Mouse (Mus musculus) MEL (cell line): Measurements from ENCODE around the gene Ccl20. TPM values are rescaled to one million over a fixed set of nuclear protein-coding genes. Genes with fewer than 3 reads are reported as not detected.

Source experiments
- DNase-seq: peaks from one replicate; pipeline ENCODE4 v3.0.0; 2011; ENCODE audit warnings: low read depth, low spot score
- H3K27ac ChIP-seq: 2 replicates; pipeline ENCODE4 v1.5.1; 2012; ENCODE audit warnings: low read depth, mild to moderate bottlenecking, control low read depth, low read length, moderate library complexity; ENCODE audit not compliant: control insufficient read depth
- H3K27me3 ChIP-seq, 2 experiments: fragments of 150-350 bp in 1 of 2; sonication (generic) in 1 of 2; 2 replicates each; pipeline ENCODE4 v1.6.1; 2012; ENCODE audit warnings: low read length in 2 of 2, mild to moderate bottlenecking in 2 of 2, improper control_type of control experiment in 1 of 2, moderate library complexity in 1 of 2; ENCODE audit not compliant: insufficient read depth in 2 of 2, control insufficient read depth in 1 of 2
- H3K36me3 ChIP-seq, 2 experiments: 2 replicates each; pipeline ENCODE4 v1.6.1; 2012 to 2014; ENCODE audit warnings: low read length in 2 of 2, improper control_type of control experiment in 1 of 2, inconsistent platforms in 1 of 2, mild to moderate bottlenecking in 1 of 2; ENCODE audit not compliant: insufficient read depth in 2 of 2, control insufficient read depth in 1 of 2
- H3K4me1 ChIP-seq, 2 experiments: fragments of 150-350 bp in 1 of 2; sonication (generic) in 1 of 2; 2 replicates each; pipeline ENCODE4 v1.6.1; 2012; ENCODE audit warnings: low read length in 2 of 2, improper control_type of control experiment in 1 of 2, mild to moderate bottlenecking in 1 of 2; ENCODE audit not compliant: insufficient read depth in 2 of 2, control insufficient read depth in 1 of 2
- H3K4me3 ChIP-seq, 2 experiments: fragments of 150-350 bp in 1 of 2; sonication (generic) in 1 of 2; 2 replicates each; pipeline ENCODE4 v1.5.1; 2012; ENCODE audit warnings: low read depth in 2 of 2, low read length in 2 of 2, mild to moderate bottlenecking in 2 of 2, moderate library complexity in 2 of 2, control low read depth in 1 of 2, improper control_type of control experiment in 1 of 2; ENCODE audit not compliant: control insufficient read depth in 1 of 2, insufficient read depth in 1 of 2
- H3K79me2 ChIP-seq: 2 replicates; pipeline ENCODE4 v1.6.1; 2012; ENCODE audit warnings: mild to moderate bottlenecking, low read length, moderate library complexity; ENCODE audit not compliant: control insufficient read depth, poor library complexity, insufficient read depth
- H3K9ac ChIP-seq: 2 replicates; pipeline ENCODE4 v1.6.1; 2012; ENCODE audit warnings: low read depth, mild to moderate bottlenecking, control low read depth, low read length, moderate library complexity; ENCODE audit not compliant: control insufficient read depth, poor library complexity, severe bottlenecking
- H3K9me3 ChIP-seq: fragments of 150-350 bp; sonication (generic); replicated peaks from 2 replicates; pipeline ENCODE4 v1.6.1; 2012; ENCODE audit warnings: mild to moderate bottlenecking, low read length, improper control_type of control experiment, moderate library complexity; ENCODE audit not compliant: insufficient read depth
- CTCF ChIP-seq, 3 experiments: IDR thresholded peaks in 2 of 3; conservative IDR thresholded peaks in 1 of 3; 2 replicates each; pipeline ENCODE4 v1.5.1; 2011 to 2012; ENCODE audit warnings: low read length in 3 of 3, low read depth in 2 of 3, mild to moderate bottlenecking in 2 of 3, improper control_type of control experiment in 1 of 3, inconsistent platforms in 1 of 3, mixed read lengths in 1 of 3, moderate library complexity in 1 of 3; ENCODE audit not compliant: control insufficient read depth in 1 of 3, insufficient read depth in 1 of 3, poor library complexity in 1 of 3, severe bottlenecking in 1 of 3
- ELF1 ChIP-seq: IDR thresholded peaks from 2 replicates; pipeline ENCODE4 v1.6.1; 2014; ENCODE audit warnings: low read depth, mild to moderate bottlenecking, inconsistent platforms, low read length, improper control_type of control experiment, moderate library complexity
- EP300 ChIP-seq, 2 experiments: IDR thresholded peaks; 2 replicates each; pipeline ENCODE4 v1.6.1; 2011; ENCODE audit warnings: improper control_type of control experiment in 2 of 2, low read length in 2 of 2, low read depth in 1 of 2, mild to moderate bottlenecking in 1 of 2
- ETS1 ChIP-seq: IDR thresholded peaks from 2 replicates; pipeline ENCODE4 v1.6.1; 2012; ENCODE audit warnings: low read depth, mild to moderate bottlenecking, inconsistent platforms, low read length, improper control_type of control experiment, moderate library complexity
- GATA1 ChIP-seq: IDR thresholded peaks from 2 replicates; pipeline ENCODE4 v1.6.1; 2011; ENCODE audit warnings: low read depth, low read length, improper control_type of control experiment
- HCFC1 ChIP-seq: IDR thresholded peaks from 2 replicates; pipeline ENCODE4 v1.6.1; 2012; ENCODE audit warnings: low read depth, mild to moderate bottlenecking, inconsistent platforms, low read length, improper control_type of control experiment, moderate library complexity
- JUND ChIP-seq: IDR thresholded peaks from 2 replicates; pipeline ENCODE4 v1.6.1; 2011; ENCODE audit warnings: low read depth, mild to moderate bottlenecking, improper control_type of control experiment, low read length
- MAFK ChIP-seq: IDR thresholded peaks from 2 replicates; pipeline ENCODE4 v1.6.1; 2011; ENCODE audit warnings: low read depth, mild to moderate bottlenecking, low read length, improper control_type of control experiment, borderline replicate concordance
- MEF2A ChIP-seq: IDR thresholded peaks from 2 replicates; pipeline ENCODE4 v1.6.1; 2014; ENCODE audit warnings: low read depth, mild to moderate bottlenecking, inconsistent platforms, low read length, improper control_type of control experiment; ENCODE audit not compliant: poor library complexity, insufficient replicate concordance, severe bottlenecking; ENCODE audit errors: extremely low read depth
- MXI1 ChIP-seq: IDR thresholded peaks from 2 replicates; pipeline ENCODE4 v1.6.1; 2011; ENCODE audit warnings: mild to moderate bottlenecking, low read depth, low read length, improper control_type of control experiment
- NELFE ChIP-seq: IDR thresholded peaks from 2 replicates; pipeline ENCODE4 v1.6.1; 2011; ENCODE audit warnings: low read depth, low read length, improper control_type of control experiment
- POLR2A ChIP-seq, 2 experiments: IDR thresholded peaks; 2 replicates each; pipeline ENCODE4 v1.6.1; 2011 to 2012; ENCODE audit warnings: low read length in 2 of 2, mild to moderate bottlenecking in 2 of 2, control low read depth in 1 of 2, improper control_type of control experiment in 1 of 2, low read depth in 1 of 2, moderate library complexity in 1 of 2; ENCODE audit not compliant: control insufficient read depth in 1 of 2, insufficient read depth in 1 of 2, poor library complexity in 1 of 2
- RAD21 ChIP-seq: IDR thresholded peaks from 2 replicates; pipeline ENCODE4 v1.6.1; 2011; ENCODE audit warnings: mild to moderate bottlenecking, low read depth, low read length, improper control_type of control experiment
- RCOR1 ChIP-seq: IDR thresholded peaks from 2 replicates; pipeline ENCODE4 v1.6.1; 2012; ENCODE audit warnings: low read depth, mild to moderate bottlenecking, inconsistent platforms, low read length, improper control_type of control experiment
- SMC3 ChIP-seq: IDR thresholded peaks from 2 replicates; pipeline ENCODE4 v1.6.1; 2011; ENCODE audit warnings: low read depth, low read length, improper control_type of control experiment
- TAL1 ChIP-seq: IDR thresholded peaks from 2 replicates; pipeline ENCODE4 v1.6.1; 2012; ENCODE audit warnings: mild to moderate bottlenecking, inconsistent platforms, low read length, moderate library complexity, mixed read lengths
- TCF12 ChIP-seq: IDR thresholded peaks from 2 replicates; pipeline ENCODE4 v1.6.1; 2014; ENCODE audit warnings: low read depth, mild to moderate bottlenecking, inconsistent platforms, low read length, improper control_type of control experiment, moderate library complexity
- USF2 ChIP-seq, 2 experiments: IDR thresholded peaks; 2 replicates each; pipeline ENCODE4 v1.6.1; 2011 to 2012; ENCODE audit warnings: improper control_type of control experiment in 2 of 2, low read length in 2 of 2, borderline replicate concordance in 1 of 2, inconsistent platforms in 1 of 2, low read depth in 1 of 2, mild to moderate bottlenecking in 1 of 2; ENCODE audit not compliant: insufficient read depth in 1 of 2
- ZMIZ1 ChIP-seq: IDR thresholded peaks from 2 replicates; pipeline ENCODE4 v1.6.1; 2012; ENCODE audit warnings: low read depth, mild to moderate bottlenecking, inconsistent platforms, low read length, improper control_type of control experiment, moderate library complexity
- ZNF384 ChIP-seq: IDR thresholded peaks from 2 replicates; pipeline ENCODE4 v1.6.1; 2012; ENCODE audit warnings: low read depth, mild to moderate bottlenecking, inconsistent platforms, low read length, improper control_type of control experiment
- polyA plus RNA-seq, 2 experiments: library from polyadenylated mRNA; stranded (reverse) in 1 of 2; unstranded in 1 of 2; fragments of >175 nt in 1 of 2; fragments of >200 nt in 1 of 2; gene quantifications; 2 replicates each; pipeline versions ENCODE4 v1.2.1 to v1.2.4; 2012; ENCODE audit warnings: low replicate concordance in 2 of 2, low read depth in 1 of 2; ENCODE audit not compliant: insufficient read length in 2 of 2, insufficient read depth in 1 of 2, missing spikeins in 1 of 2
- total RNA-seq: library from RNA; depleted of rRNA; stranded (reverse); fragments of 300-350 nt; gene quantifications from 2 replicates; pipeline ENCODE4 v1.2.3, GENCODE M21; 2012

The Ccl20 gene
- total and polyA plus RNA-seq, 3 experiments = not detected

GRCm38 (mm10) chr1:83152961-83153360 lies 36.4 kb downstream of the Ccl20 start:
- Histone ChIP-seq H3K79me2 (no peaks in the 10 kb centered on the region), H3K27ac (no peak overlapping the region), H3K4me1 (no peaks in the 10 kb centered on the region), H3K27me3 (no peaks in the 10 kb centered on the region), H3K4me3 (no peak overlapping the region), H3K36me3 (no peaks in the 10 kb centered on the region), H3K9me3 (no peaks in the 10 kb centered on the region), H3K9ac (no peak overlapping the region)
- DNase-seq = no peak
- no peak for TF ChIP-seq HCFC1
- TF ChIP-seq CTCF (IDR thresholded peaks at IDR 0.05 in 2 of 3, conservative IDR thresholded peaks at IDR 0.05 in 1 of 3; ENCODE audit: control insufficient read depth in 1 of 3, insufficient read depth in 1 of 3, low read depth in 2 of 3, low read length in 3 of 3, poor library complexity in 1 of 3, severe bottlenecking in 1 of 3) = no peak
- no peak for TF ChIP-seq USF2 (IDR thresholded peaks at IDR 0.05; ENCODE audit: borderline replicate concordance in 1 of 2, insufficient read depth in 1 of 2, low read depth in 1 of 2, low read length in 2 of 2)
- TF ChIP-seq ZNF384 = no peak
- TF ChIP-seq GATA1 = no peak
- no peak for TF ChIP-seq TAL1
- no peak for TF ChIP-seq ELF1
- TF ChIP-seq JUND = no peak
- no peak for TF ChIP-seq MAFK
- TF ChIP-seq ETS1 = no peak
- TF ChIP-seq MXI1 = no peak
- no peak for TF ChIP-seq RAD21
- no peak for TF ChIP-seq SMC3
- no peak for TF ChIP-seq POLR2A (IDR thresholded peaks at IDR 0.05; ENCODE audit: control insufficient read depth in 1 of 2, insufficient read depth in 1 of 2, low read depth in 1 of 2, low read length in 2 of 2, poor library complexity in 1 of 2)
- no peak for TF ChIP-seq RCOR1
- no peak for TF ChIP-seq MEF2A
- TF ChIP-seq ZMIZ1 = no peak
- no peak for TF ChIP-seq NELFE
- no peak for TF ChIP-seq TCF12

- no peak overlapping the region for H3K4me3 ChIP-seq
- DNase-seq = no peak
- no peaks in the 10 kb centered on the region for H3K79me2 ChIP-seq
- H3K9me3 ChIP-seq = no peaks in the 10 kb centered on the region
- no peak overlapping the region for H3K27ac ChIP-seq
- H3K36me3 ChIP-seq = no peaks in the 10 kb centered on the region
- no peaks in the 10 kb centered on the region for H3K27me3 ChIP-seq
- H3K9ac ChIP-seq = no peak overlapping the region
- no peaks in the 10 kb centered on the region for H3K4me1 ChIP-seq
- TF ChIP-seq EP300 (IDR thresholded peaks at IDR 0.05; ENCODE audit: low read depth in 1 of 2, low read length in 2 of 2) = no peak
- TF ChIP-seq HCFC1 = no peak
These were observed 40.3 kb downstream of the Ccl20 start for GRCm38 (mm10) chr1:83156876-83157275.
